Mouse (Mus musculus) left cerebral cortex, adult 2 months (tissue): Measurements from ENCODE around the gene Snrnp27. TPM values are rescaled to one million over a fixed set of nuclear protein-coding genes. Genes with fewer than 3 reads are reported as not detected.

Source experiments
- DNase-seq, 2 experiments: peaks; one replicate each; pipeline ENCODE4 v3.0.0; 2021 to 2022; ENCODE audit warnings: low spot score in 2 of 2, mixed read lengths in 1 of 2; ENCODE audit errors: extremely low spot score in 1 of 2
- H3K27ac ChIP-seq: fragments of 200-600 bp; 2 replicates; pipeline ENCODE4 v1.8.1; 2022
- H3K4me3 ChIP-seq: fragments of 200-600 bp; 2 replicates; pipeline ENCODE4 v1.8.1; 2022
- CTCF ChIP-seq: fragments of 200-600 bp; IDR thresholded peaks from 2 replicates; pipeline ENCODE4 v1.8.1; 2022; ENCODE audit warnings: antibody characterized with exemption, mild to moderate bottlenecking, moderate library complexity
- intact Hi-C: fragments of 180-260 bp; cut with DNase I; formaldehyde crosslinking; loops from one replicate; pipeline ENCODE4 v1.15.1; 2025
- total RNA-seq, 2 experiments: library from RNA; stranded (reverse); gene quantifications; 2 replicates each; pipeline ENCODE4 v1.2.3; 2021

The Snrnp27 gene
- total RNA-seq, 2 experiments from 2014 or later: 52.5 to 55.7 TPM

DNA sequence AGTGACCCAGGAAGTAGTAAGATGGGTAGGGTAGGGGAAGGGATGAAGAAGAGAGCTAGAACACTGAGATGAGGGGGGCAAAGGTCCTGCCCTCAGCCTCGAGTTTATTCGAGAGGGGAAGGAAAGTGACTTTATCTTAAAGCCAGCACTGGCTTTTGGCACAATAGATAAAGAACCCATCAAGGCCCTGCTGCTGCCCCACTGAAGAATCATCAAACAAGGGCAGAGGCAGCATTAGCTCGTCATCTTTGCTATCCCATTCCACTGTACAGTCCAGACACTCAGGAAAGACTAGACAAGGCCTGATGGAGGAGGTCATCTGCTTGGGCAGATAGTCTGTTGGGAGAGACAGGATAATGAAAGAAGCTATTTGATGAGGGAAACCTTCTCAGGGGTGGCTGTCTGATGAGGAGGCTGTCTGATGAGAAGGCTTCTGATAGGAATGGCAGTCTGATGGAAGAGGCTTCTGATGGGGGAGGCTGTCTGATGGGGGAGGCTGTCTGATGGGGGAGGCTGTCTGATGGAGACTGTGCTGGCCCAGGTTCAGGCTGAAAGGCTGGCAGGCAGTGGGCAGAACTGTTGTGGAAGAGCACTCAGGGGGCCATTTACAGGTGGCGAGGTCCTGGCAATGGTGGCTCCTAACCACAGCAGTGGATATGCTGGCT, 47.0 kb downstream of the Snrnp27 start:
- no peak overlapping the region for H3K4me3 ChIP-seq
- intact Hi-C loops: no loop called here
- no peak for DNase-seq
- TF ChIP-seq CTCF: no peak
- H3K27ac ChIP-seq: no peak overlapping the region

DNA sequence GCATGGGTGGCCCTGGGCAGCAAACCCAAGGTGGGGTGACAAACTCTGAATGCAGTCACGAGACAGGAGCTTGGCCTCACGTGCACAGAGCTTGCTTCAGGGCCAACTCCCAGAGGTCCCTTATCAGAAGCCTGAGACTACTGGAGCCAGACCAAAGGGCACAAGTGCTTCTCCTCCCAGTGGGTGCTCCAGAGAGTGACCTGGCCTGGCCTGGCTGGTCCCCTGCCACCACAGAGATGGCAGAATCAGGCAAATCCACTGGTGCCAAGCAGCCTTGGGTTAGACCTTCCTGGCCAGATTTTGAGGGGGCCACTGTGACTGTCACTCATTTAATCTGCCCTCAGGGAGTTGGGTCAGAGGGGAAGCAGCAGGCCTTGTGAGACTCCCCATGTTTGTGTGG, 47.8 kb downstream of the Snrnp27 start:
- intact Hi-C loops: no loop called here
- DNase-seq: no peak
- TF ChIP-seq CTCF: no peak
- Histone ChIP-seq H3K27ac (no peak overlapping the region), H3K4me3 (no peak overlapping the region)

DNA sequence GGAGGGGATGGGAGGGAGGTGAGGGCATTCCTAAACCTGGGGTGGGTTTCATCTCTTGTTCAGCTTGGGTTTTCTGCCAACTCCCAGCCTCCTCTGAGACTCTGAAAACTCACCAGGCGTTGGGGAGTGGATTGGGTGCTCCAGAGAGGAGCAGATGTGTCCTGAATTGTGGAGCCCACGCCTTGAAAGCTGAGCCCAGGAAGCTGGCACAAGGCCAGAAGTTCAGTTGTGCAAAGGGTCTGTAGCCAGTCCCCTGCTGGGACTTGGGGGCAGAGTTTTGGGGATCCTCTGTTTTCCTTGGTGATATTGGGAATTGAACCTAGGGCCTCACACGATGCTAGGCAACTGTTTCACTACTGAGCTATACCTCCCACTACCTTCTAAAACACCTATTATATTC, 54.2 kb downstream of the Snrnp27 start:
- no peak overlapping the region for H3K27ac ChIP-seq
- intact Hi-C loops: no loop called here
- no peak for TF ChIP-seq CTCF
- H3K4me3 ChIP-seq: no peak overlapping the region
- DNase-seq: no peak

DNA sequence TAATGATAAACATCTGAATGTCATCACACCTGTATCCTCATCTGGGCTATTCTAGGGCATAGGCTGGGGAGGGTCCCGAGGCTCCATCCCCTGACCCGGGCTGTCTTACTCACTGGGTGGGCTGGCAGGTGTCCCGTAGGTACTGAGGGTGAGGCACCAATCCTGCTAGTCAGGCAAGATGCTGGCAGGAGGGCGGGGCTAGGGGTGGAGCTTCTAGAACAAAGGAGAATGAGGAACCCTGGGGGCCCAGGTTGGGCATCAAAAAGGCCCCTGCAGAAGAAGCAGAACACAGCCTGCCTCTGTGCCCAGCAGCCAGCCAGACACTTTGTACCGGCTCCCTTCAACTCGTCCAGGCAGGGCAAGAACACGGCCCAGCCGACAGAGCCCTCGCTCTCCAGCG, 56.4 kb downstream of the Snrnp27 start, which contains the start of gene Asprv1:
Asprv1 (plus strand) TSS at position 219 of the 400 bp plus-strand sequence.
- Histone ChIP-seq H3K27ac (no peak within 1 kb of the TSS), H3K4me3 (no peak within 1 kb of the TSS)
- no peak for DNase-seq
- TF ChIP-seq CTCF: no peak
- intact Hi-C loops: no loop called here

Other genes with a start within 250 kb of the Snrnp27 start
- gene C87436, start 246.1 kb downstream of the Snrnp27 start, total RNA-seq: 10 to 100 TPM; 19.3 to 24.7 TPM
- gene Pcbp1, start 158.2 kb downstream of the Snrnp27 start, total RNA-seq: 100 to 1,000 TPM; 174 to 176 TPM
- 1 to 10 TPM; 1.8 to 2.5 TPM for gene Asprv1, start 56.4 kb downstream of the Snrnp27 start, total RNA-seq
- 10 to 100 TPM; 23.1 to 25.2 TPM for gene Mxd1, start 15.4 kb downstream of the Snrnp27 start, total RNA-seq
- 10 to 100 TPM; 34.4 to 36.2 TPM for gene Gmcl1, start 48.9 kb upstream of the Snrnp27 start, total RNA-seq
- gene Anxa4, start 109.1 kb upstream of the Snrnp27 start, total RNA-seq: 1 to 10 TPM; 6.5 to 7.7 TPM
- 100 to 1,000 TPM; 442 to 463 TPM for gene Aak1, start 165.0 kb upstream of the Snrnp27 start, total RNA-seq